Mouse (Mus musculus): ENCODE measurements around the gene Gtf2a2.
"Not testable (repeated sequence)": the region's sequence is repeated elsewhere in the genome, so short reads cannot be mapped to it uniquely, and the experiment has no call there.

Gtf2a2 gene

GRCm38 (mm10) chr9:70021610-70022009 lies 9.3 kb downstream of the Gtf2a2 start:
- DNase-seq: no peak

DNA sequence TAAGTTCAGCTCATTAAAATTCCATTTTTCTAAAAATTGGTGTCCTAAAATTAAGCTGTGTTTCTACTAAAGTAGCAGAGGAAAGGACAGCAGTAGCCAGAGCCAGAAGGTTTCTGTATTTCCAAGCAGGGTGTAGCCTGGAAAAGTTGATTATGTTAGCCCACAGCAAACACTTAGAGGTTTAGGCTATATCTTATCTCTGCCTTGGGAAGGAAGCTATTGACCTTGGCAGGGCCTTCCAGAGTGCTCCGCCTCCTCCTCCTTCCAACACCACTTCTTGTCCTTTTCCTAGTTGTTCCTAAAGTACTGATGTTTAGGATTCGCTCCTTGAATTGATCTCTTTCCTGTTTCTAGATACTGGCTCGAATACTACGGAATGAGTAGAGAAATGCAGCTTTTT lies 9.7 kb downstream of the Gtf2a2 start:
- no peak for DNase-seq

DNA sequence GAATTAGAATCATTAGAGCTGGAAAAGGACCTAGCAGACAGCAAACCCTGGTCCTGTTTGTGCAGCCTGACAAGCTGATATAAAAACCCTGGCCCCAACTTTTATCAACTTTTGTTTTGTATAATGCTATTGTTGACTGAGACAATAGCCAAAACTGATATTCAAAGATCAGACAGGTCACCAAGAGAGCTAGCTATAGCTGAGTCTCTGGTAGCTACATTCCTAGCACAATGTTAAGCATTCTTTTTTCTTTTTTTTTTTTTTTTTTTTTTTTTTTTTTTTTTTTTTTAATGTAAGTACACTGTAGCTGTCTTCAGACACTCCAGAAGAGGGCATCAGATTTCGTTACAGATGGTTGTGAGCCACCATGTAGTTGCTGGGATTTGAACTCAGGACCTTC lies 11.3 kb downstream of the Gtf2a2 start:
- not testable (repeated sequence) for DNase-seq

- no peak for DNase-seq
Observed at GRCm38 (mm10) chr9:70024648-70025047, 12.3 kb downstream of the Gtf2a2 start.

DNA sequence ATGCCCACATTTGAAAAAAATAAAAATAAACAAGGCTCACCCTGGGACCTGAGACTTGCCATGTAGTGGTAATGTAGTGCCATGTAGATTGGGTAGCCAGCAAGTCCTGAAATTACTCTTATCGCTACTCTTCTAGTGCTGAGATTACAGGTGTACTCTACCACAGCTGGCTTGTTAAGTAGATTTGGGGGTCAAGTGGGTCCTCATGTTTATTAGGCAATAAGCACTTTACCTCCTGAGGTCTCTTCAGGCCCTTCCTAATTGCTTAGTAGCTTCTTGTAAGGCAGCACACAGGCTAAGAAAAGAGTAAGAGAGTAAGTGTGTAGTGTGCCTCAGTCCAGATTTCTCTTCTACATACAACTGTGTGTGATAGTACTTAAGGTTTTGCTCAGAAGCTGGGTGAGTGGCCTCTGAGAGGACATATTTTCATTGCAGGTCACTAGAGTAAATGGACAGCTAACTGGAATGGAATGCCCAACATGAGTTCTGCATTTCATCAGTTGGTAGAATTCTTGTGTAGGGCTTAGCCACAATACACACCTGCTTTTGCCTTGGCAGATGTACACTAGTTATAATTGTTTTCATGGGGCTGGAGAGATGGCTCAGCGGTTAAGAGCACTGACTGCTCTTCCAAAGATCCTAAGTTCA lies 13.1 kb downstream of the Gtf2a2 start:
- no peak for DNase-seq

GRCm38 (mm10) chr9:70032167-70032566 lies 19.8 kb downstream of the Gtf2a2 start:
- no peak for DNase-seq

DNA sequence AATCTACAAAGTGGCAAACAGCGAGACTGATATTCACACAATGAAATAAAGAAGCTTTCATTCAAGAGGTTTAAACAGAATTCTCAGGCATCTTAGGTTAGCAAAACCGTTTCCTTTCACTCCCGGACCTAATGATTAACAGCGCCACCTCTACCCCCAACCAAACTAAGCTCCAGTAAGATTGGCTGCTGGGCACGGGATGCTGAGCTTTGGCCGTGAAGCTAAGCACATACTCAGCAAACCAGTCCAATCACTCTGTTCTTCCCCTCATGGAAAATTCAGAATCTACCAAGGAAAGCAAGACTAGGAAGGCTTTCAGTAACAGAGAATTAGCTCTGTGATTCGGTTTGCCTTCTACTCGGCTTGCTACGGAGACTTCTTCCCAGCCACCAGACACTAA lies 20.7 kb downstream of the Gtf2a2 start:
- no peak for DNase-seq

DNA sequence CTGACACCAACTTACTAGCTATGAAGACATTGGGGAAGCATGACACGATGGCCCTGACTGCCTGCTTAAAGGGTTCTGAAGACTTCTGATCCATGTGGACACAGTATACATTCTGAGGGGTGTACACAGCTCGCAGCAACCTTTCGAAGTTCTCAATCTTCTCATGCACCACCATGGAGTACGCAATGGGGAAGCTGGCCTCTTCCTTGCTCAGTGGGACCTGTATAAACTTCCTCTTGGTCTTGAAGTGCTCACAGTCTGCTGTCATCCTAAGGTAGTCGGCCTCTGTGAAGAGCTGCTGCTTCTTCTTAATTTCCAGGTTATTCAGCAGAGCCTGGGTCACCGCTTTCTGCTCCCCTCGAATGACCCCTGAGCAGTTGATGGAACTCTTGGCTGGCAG lies 22.4 kb downstream of the Gtf2a2 start:
- no peak for DNase-seq

DNA sequence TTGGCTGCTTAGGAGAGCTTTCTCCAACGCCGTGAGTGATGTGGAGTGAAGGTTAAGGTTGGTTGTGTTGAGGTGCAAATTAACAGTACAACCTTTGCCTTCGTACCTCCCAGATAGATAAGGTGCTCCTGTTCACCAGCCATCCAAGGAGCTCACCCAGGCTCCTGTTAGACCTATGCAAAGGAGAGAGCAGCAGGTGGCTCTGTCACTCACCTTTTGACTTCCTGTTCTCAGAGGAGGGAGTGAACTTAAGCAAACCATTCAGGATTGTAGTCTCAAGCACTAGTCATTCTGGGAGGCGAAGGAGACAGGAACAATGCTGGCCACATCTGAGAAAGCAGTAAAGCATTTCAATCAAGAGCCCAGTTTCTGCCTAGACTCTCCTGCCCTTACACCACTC lies 24.3 kb downstream of the Gtf2a2 start:
- no peak for DNase-seq

DNA sequence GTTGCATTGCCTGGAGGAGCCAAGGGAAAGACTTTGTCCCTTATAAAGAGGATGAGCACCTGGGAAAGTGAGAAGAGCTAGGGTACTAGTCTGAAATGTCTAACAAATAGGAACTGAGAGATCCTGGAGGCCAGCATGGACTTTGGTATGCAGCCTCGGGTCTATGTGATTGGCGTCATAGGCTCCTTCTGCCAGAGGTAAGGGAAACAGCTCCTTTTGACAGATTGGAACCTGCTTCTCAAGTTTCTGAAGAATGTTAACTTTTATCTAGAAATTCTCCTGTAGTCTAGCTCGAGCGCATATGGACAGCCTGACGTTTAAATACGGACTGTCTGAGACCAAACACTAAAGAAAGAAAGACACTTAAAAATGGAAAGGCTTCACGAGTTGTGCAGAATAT lies 25.6 kb downstream of the Gtf2a2 start, which contains the start of gene Gcnt3:
Gene Gcnt3 (minus strand): TSS at position 101 of the 400 bp plus-strand sequence.
- no peak for DNase-seq

DNA sequence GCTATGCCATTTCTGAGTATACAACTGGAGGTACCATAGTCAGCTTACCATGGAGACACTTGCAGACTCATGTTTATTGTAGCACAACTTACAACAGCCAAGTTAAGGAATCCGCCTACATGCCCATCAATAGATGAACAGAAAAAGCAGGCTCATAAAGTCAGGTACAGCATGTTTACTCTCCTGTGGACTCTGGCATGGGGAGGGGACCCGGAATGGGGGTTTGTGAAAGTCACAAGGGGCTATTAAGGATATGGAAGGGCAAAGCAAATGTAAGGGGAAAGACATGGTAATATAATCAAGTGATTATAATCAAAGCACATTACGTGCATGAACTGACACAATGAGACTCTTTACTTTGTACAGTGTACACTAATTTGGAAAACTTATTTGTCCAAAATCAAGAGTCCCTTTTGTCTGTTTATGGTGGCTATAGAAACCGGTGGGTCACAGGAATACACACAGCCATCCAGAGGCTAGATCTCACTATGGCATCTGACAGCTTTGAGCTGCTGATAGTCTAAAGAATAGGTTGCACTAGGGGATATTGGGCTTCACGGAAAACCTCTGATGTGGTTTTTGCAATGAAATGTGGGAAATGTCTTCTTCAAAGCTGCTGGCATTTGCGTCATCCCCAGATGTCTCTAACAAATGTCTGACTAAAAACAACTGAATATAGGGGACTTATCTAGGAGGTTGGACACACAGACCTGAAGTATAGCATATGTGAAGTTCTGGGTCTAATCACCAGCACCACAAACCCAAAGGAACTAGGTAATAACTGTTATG lies 27.4 kb downstream of the Gtf2a2 start:
- no peak for DNase-seq

DNA sequence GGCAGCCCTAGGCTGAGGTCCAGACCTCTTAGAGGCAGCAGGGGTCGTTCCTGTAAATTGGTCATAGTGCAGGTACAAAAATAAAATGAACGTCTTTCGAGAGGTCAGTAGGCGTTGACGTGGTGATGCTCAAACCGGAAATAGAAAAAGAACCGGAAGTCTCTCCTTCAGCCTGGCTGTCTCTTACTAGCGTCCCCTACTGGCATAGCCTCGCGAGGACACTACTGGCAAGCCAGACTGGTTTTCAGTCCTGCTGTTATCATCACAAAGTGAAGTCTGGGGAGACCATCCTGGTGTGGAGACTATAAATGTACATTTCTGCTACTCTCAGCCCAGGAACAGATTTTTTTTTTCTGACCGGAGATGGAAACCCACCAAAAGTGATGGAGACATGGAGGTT lies 28.2 kb downstream of the Gtf2a2 start:
- no peak for DNase-seq

DNA sequence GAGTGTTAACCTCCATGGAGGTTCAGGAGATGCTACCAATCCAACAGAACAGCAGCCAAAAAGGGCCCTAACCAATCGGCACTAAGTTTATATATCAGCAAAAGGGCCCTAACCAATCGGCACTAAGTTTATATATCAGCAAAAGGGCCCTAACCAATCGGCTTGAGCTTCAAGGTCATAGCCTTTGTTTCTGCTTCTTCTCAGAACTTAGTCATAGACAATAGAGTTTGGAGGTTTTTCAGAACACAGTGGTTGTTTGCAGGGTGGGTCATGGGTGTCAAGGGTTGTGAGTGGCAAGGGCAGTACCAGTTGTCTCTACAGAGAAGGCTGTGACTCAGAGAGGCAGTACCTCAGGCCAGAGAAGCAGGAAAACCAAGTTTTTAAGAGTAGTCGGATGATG lies 29.8 kb downstream of the Gtf2a2 start:
- no peak for DNase-seq

DNA sequence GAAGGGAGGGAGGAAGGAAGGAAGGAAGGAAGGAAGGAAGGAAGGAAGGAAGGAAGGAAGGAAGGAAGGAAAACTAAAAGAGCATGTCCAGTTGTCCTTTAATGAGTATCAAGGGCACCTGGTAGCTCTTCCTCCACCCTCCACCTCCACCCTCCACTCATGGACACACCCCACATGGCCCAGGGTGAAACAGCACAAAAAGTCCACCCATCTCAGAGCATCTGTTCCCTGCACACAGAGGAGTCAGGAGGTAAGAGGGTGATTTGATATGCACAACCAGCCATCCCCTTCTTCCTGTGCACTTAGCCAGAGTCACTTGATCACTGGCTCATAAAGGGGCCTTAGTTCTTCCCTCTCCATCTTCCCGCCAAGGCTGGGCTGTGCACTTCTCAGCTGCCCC lies 30.6 kb downstream of the Gtf2a2 start:
- no peak for DNase-seq

DNA sequence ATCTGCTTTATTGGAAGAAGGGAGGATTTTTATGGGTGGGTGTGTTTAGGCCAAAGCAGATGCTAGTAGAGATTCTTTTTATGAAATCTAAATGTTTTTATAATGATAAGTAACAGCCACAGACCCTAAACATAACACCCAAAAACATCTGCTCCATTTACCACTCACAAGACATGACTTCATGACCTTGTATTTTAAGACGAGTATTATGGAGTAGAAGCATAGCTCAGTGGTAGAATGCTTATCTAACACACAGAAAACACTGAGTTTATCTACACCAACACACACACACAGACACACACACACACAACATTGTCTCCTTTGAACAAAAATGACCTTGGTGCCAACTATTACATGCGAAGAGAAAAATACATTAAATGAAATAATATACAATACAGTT lies 32.5 kb downstream of the Gtf2a2 start:
- no peak for DNase-seq

DNA sequence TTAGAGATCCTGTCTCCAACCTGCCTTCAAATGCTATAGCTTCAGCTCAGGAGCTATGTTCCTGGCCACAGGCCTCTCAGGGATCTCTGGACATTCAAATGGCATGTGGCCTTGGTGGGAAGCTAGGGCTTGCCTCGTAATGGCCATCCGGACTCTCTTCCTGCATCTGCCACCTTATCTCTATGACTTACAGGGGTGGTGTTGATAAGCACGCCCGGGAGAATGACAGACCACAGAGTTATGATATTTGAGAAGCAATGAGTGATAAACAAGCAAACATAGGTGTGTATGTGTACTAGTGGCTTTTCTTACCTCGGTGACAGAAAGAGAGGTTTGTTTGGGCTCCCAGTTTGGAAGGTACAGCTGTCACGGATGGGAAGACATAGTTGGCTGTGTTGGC lies 33.9 kb downstream of the Gtf2a2 start:
- no peak for DNase-seq

DNA sequence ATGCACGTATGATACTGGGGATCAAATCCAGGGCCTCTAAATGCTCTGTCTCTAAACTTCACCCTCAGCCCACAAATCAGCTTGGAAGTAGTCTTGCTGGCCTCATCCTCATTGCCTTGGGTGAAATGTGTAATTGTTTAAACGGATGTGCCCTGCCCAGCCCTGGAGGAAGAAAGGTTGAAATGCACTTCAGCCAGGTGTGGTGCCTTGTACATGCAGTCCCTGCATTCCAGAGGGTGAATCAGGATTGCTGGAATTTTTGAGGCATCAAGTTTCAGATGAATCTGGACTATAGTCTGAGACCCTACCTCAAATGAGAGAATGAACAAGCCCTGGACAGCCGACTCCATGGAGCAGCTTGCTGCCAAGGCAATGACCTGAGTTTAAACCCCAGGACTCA lies 35.5 kb downstream of the Gtf2a2 start:
- no peak for DNase-seq

DNA sequence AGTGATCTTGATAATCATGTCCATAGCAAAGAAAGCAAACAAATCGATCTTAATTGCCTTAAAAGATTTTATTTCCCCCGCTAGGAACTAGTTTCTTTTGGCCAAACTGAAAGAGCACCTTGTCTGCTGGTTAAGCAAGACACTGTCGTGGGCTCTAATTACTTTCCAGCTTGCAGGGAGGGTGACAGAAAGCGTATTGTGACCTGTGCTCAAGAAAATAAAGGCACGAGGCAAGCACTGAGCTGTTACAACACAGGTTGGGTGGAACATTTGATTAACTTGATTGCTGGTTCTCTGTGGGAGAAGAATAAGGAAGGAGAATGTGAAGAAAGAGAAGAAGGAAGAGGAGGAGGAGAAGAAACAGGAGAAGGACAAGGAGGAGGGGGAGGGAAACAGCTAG lies 35.9 kb downstream of the Gtf2a2 start:
- DNase-seq: no peak

DNA sequence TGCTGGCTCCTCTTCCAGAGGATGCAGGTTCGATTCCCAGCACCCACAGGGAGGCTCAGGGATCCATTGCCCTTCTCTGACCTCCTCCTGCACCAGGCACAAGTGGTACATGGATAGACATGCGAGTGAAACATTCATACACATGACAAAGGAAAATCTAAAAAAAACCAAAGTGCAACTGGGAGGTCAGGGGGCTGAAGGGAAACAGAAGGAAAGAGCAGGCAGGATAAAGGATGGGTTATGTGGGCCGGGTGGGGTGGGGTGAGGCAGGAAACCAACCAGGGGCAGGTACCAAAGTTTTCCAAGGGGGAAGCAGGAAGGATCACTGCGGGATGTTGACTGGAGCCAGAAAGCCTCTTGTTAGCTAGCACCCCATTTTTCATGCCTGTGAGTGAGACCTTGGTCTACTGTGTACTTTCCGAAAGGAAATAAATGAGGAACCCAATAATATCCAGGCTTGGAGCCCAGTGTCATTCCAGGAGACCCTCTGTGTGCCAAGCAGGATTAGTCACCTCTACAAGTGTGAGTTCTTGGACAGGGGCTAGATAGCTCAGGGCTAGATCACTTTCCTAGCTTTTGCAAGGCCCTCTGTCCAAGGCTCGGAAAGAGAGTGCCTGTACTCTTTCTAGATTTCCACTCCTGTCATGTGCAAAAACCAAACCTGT lies 36.5 kb downstream of the Gtf2a2 start:
- no peak for DNase-seq

DNA sequence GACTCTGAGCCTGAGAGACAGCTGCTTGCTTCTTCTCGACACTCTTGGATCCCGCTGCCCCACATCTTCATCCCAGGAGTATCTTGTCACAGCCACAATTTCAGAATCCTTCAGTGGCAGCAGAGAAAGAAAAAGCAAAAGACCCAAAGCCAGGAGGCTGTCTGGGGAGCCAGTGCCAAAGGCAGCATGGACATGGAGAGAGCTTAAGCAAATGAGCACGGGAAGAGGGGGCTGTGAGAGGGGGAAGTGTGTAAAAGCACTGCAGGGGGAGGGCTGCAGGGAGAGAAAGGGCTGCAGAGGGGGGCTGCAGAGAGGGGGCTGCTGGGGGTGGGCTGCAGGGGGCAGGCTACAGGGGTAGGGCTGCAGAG lies 37.0 kb downstream of the Gtf2a2 start:
- DNase-seq: no peak

GRCm38 (mm10) chr9:70049839-70050238 lies 37.5 kb downstream of the Gtf2a2 start:
- no peak for DNase-seq

DNA sequence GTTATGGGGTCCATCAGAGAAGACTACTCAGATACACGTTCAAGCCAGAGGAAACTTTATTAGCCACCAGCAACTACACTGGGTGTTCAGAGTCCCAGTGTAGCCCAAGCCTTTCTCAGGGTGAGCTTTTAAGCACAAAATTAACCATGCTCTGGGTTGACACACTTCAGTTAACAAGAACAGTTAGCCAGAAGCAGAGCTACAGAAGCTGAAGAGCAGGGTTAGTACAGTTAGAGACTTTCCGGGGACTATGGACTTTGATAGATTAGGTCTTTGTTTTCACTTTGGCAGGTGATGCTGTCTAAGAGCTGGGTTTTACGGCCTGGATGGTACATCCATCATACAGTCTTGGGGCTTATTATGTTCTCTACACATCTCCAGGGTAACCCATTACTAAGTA lies 40.4 kb downstream of the Gtf2a2 start:
- no peak for DNase-seq

- DNase-seq: no peak
Observed at GRCm38 (mm10) chr9:70053411-70053810, 41.1 kb downstream of the Gtf2a2 start.

GRCm38 (mm10) chr9:70062012-70062411 lies 49.7 kb downstream of the Gtf2a2 start:
- no peak for DNase-seq

Data from cerebellum, postnatal 25 days (tissue).